Mouse (Mus musculus): Measurements from ENCODE around the gene Slc26a3. TPM values are rescaled to one million over a fixed set of nuclear protein-coding genes. Genes with fewer than 3 reads are reported as not detected.
"Not testable (repeated sequence)": the region's sequence is repeated elsewhere in the genome, so short reads cannot be mapped to it uniquely, and the experiment has no call there.

Slc26a3 gene
- polyA plus RNA-seq, 2 experiments from 2014 or later: not detected

GRCm38 (mm10) chr12:31421901-31422574, 31.4 kb downstream of the Slc26a3 start:
- no peak for ATAC-seq

DNA sequence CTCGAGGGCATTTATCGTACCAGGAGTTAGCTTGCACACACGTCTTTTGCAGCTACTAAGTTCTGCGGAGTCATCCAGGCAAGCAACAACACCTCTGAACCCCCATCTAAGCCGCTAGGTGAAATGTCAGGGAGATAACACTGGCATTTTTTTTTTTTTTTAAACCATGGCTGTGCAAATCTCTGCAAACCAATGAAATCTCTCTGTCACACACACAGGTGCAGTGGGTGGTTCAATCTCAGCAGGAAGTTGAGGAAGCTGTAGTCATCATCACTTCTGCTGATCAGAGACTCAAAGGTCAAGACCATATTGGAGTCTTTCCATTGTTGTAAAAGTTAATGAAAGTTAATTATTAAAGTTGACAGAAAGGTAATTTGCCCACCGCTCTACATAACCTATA, 47.1 kb downstream of the Slc26a3 start:
- no peak for ATAC-seq

DNA sequence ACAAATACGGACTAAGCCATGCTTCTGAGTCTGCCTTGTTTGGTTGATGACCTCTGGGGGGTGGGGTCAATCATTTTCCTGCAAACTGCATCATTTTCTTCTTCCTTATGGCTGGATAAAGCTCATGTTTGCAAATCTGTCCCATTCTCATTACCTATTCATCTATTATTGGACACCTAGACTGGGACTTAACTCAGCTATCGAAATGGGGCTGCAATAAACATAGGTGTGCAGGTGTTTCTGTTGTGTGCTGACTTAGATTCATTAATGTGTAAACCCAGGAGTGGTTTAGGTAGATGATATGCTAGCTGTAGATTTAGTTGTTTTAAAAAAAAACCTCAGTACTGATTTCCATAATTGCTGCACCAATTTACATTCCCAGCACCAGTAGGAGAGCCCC, 48.9 kb downstream of the Slc26a3 start:
- ATAC-seq: no peak

GRCm38 (mm10) chr12:31444131-31444546, 53.5 kb downstream of the Slc26a3 start:
- no peak for ATAC-seq

DNA sequence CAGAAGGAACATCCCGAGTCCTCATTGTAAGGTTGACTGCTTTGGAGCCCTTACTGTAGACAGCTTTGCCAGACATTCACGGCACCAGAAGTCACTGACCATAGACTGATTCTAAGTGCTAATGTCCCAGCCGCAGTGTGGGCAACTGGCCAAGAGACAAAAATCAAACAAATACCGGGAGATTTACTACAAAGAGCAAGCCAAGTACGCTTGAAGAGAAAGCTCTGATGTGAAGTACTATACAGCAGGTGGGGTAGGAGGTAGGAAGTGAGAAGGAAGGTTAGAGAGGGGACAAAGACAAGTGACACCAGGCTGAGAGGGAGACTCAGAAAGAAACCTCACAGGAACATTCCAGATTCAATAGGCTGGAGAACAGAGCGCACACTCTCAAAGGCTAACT, 54.2 kb downstream of the Slc26a3 start:
- ATAC-seq: no peak

DNA sequence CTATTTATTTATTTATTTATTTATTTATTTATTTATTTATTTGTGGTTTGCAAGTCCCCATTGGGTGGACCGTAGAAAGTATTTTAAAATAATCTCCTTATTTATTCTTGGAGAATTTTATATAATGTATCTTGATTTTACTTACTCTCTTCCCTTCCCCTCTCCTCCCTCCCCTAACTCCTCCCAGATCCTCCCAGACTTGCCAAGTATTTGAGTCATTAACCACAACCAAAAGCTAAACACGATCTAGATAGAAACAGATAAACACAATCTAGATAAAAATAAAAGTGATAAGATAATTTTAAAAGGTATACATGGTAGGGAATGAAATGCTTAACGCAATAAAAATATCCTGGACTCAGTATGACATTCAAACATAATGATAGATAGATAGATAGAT, 58.7 kb downstream of the Slc26a3 start:
- no peak for ATAC-seq

DNA sequence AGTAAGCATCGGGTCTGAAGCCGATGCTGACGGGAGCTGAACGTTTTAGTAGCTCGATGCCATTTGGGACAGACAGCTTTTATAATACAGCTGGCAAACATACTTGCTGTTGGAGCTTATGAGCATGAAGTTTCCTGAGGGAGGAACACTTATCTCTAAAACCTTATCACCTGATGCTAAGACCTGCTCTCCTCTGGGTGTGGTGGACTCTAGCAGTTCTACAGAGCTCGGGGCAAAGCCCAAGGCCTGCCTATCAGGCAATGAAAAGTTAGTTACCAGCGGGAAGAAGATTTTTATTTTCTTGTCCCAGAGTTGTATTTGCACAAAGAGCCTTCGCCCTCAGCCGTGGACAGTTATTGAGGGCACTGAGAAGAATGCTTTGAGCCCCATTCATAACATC, 65.6 kb downstream of the Slc26a3 start:
- no peak for ATAC-seq

DNA sequence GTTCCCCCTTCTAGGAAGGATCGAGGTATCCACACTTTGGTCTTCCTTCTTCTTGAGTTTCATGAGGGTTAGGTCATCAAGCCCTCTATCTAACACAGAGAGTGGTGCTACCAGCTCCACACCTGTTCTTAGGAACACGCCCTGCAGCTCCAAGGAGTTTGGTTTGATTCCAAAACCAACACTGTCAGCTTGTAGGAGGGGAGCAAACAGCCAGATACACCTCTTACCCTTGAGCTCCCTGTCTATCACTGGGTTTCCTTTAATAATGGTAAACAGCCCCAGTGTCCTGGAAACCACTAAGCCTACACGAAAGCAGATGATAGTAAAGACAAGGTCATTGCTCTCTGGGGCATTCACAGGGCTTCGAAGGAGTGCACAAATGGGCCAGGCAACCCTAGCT, 67.8 kb downstream of the Slc26a3 start:
- ATAC-seq: no peak

- not testable (repeated sequence) for ATAC-seq
Observed at GRCm38 (mm10) chr12:31460270-31460669, 69.6 kb downstream of the Slc26a3 start.

DNA sequence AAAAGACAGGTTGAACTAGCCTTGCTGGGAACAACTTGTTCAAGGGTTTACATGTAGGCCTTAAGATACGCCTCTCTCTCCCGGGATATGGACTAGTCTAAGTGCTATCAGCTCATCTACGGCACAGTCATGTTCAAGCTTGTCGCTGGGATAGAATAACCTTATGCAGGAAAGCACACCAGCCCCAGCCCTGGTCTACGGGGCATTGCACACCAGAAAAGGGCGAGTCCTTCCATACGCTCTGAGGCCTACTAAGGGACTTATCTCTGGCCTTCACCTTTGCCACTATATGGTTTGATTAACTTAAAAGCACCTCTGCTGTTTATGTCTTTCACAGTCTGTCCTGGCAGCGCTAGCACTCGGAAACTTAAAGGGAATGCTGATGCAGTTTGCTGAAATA, 70.7 kb downstream of the Slc26a3 start:
- ATAC-seq: no peak

DNA sequence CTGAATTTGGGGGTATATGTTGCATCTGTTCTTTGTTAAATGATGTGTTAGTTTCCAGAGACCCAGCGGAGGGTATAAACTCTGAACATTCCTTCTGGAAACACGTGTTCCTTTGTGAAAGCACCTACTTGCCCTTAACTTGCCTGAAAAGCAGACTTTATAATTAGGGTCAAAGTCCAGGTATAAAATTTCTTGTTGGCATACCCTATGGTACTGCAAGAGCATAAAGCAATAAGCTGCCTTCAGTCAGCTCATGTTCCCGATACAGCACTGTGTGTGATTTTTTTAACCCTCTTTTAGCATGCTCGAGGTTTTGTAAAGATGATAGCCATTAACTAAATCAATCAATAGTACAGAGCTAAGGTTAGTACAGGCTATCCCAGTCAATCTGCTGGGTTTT, 71.9 kb downstream of the Slc26a3 start:
- ATAC-seq: no peak

GRCm38 (mm10) chr12:31478182-31478581, 87.5 kb downstream of the Slc26a3 start:
- not testable (repeated sequence) for ATAC-seq

DNA sequence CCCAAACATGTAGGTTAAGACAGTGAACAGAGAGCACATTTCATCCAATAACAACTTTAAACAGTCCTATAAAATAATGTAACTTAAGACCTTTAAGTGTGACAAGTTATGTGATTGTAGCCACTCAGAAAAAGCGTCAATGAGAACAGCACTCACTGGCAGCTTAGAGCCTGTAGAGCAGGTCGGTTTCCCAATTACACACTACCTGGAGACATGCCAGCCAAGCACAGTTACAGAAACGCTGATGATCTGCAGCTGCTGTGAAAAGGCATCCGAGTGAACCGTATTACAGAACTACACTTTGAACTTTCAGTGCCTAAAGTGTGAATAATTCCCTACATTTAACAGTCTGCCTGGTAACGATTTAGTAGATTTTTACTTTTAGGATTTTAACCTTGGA, 95.8 kb downstream of the Slc26a3 start:
- no peak for ATAC-seq

GRCm38 (mm10) chr12:31498936-31499313, 108.3 kb downstream of the Slc26a3 start:
- peak; percentile 7 for ATAC-seq

- peak; percentile 90 for ATAC-seq
Observed at GRCm38 (mm10) chr12:31499314-31500131, 108.9 kb downstream of the Slc26a3 start, which contains the start of gene Cbll1. TSS of gene Cbll1 (minus strand) at chr12:31499616.

DNA sequence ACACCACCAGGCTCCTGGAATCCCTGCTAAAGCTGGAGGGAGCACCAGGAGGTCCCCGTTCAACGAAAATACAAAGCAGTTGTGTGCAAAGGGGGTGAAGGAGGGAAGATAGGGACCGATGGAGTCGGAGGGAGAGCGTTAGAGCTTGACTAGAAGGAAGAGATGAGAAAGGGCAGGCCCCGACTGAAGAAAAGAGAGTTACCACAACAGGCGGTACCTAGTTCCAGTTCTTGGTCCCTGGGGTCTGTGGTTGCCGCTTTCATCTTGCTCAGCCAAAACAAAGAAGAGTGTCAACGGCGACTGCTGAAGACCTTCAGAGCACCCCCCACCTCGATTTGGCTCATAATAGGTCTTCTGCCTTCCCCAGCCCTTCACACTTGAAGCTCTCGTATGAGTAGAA, 109.5 kb downstream of the Slc26a3 start:
- peak; percentile 1 for ATAC-seq

- no peak for ATAC-seq
Observed at GRCm38 (mm10) chr12:31501266-31501665, 110.6 kb downstream of the Slc26a3 start.

DNA sequence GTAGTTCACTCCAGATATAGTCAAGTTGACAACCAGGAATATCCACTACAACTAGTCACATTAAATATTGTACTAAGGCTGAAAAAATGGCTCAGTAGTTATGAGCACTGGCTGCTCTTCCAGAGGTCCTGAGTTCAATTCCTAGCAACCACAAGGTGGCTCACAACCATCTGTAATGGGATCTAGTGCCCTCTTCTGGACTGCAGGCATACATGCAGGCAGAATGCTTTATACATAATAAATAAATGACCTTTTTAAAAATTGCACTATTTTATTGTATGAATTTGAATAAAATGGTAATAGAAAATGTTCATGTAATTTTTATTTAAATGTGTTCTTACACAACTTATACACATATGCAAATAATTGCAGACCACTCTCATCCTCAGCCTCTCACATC, 112.5 kb downstream of the Slc26a3 start:
- ATAC-seq: no peak

- peak; percentile 51 for ATAC-seq
Observed at GRCm38 (mm10) chr12:31507718-31508364, 117.2 kb downstream of the Slc26a3 start.

DNA sequence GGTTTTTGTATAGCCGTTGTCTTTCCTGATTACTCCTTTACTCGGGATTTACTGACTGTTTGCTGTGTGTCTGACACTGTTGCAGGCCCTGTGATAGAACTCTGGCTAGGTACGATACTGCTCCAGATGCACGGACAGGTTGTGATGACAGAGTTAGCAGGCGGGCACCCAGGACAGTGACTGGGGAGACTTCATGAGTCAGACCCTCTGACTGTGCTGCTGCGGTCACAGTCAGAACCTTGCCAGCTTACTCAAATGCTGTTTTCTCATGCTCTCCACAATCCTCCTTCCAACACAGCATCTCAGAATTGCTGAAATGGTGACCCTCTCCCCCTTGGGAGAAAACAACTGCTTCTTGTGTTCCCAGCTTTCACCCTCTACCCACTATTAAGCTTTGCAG, 117.8 kb downstream of the Slc26a3 start:
- ATAC-seq: no peak

DNA sequence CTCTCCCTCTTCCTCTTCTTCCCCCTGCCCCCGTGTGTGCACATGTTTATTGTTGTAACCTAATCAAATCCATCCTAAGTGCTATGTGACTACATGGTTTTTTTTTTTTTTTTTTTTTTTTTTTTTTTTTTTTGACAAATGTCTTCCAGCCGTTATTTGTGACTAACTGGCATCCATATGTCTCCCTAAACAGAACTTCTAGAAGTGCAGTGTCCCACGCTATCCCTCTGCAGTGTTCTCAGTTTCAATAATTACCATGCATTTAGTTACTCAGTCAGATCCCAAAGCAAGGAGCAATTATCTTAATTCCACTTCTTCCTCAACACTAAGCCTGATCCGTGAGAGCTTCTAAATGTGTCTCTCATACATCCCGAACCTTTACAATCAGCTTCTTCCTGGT, 120.5 kb downstream of the Slc26a3 start:
- no peak for ATAC-seq

- no peak for ATAC-seq
Observed at GRCm38 (mm10) chr12:31512634-31513411, 122.2 kb downstream of the Slc26a3 start.

All from CD4-positive, CD25-positive, alpha-beta regulatory T cell, adult 4 months (primary cell).